Mouse (Mus musculus) CH12.LX (cell line): ENCODE results near the gene Sirt5.

ENCODE experiments used
- BHLHE40 ChIP-seq: IDR thresholded peaks from 2 replicates; pipeline ENCODE4 v1.6.1; 2011; ENCODE audit warnings: mild to moderate bottlenecking, low read depth, low read length, improper control_type of control experiment
- CTCF ChIP-seq, 2 experiments: IDR thresholded peaks in 1 of 2; conservative IDR thresholded peaks in 1 of 2; 2 replicates each; pipeline ENCODE4 v1.5.1; 2011 to 2012; ENCODE audit warnings: low read depth in 2 of 2, low read length in 2 of 2, improper control_type of control experiment in 1 of 2, inconsistent platforms in 1 of 2, mild to moderate bottlenecking in 1 of 2, moderate library complexity in 1 of 2
- MYC ChIP-seq: IDR thresholded peaks from 2 replicates; pipeline ENCODE4 v1.6.1; 2011; ENCODE audit warnings: low read depth, mild to moderate bottlenecking, improper control_type of control experiment, low read length
- TCF12 ChIP-seq: IDR thresholded peaks from 2 replicates; pipeline ENCODE4 v1.6.1; 2014; ENCODE audit warnings: low read depth, mild to moderate bottlenecking, inconsistent platforms, low read length, improper control_type of control experiment

- TF ChIP-seq CTCF (conservative IDR thresholded peaks at IDR 0.05 in 1 of 2, IDR thresholded peaks at IDR 0.05 in 1 of 2; ENCODE audit: low read depth in 2 of 2, low read length in 2 of 2) (no peak), MYC (no peak), BHLHE40 (no peak), TCF12 (no peak)
Observed at GRCm38 (mm10) chr13:43356346-43357125, 8.8 kb upstream of the Sirt5 start.
